Mouse (Mus musculus): ENCODE measurements around the gene 4930568D16Rik. TPM values are rescaled to one million over a fixed set of nuclear protein-coding genes. Genes with fewer than 3 reads are reported as not detected.

The 4930568D16Rik gene
- polyA plus RNA-seq, 1 experiment, result not detected

- 84% methylated on average over 7 of the region's 7 CpGs for WGBS
- Histone ChIP-seq H3K27ac (ENCODE audit: control insufficient read depth, insufficient read depth, low read depth, low read length, poor library complexity) (no peak overlapping the region), H3K4me3 (replicated peaks; ENCODE audit: control insufficient read depth, low read depth, low read length) (no peak overlapping the region), H3K4me1 (ENCODE audit: control insufficient read depth, insufficient read depth, low read length) (no peaks in the 10 kb centered on the region)
- TF ChIP-seq CTCF (IDR thresholded peaks at IDR 0.05; ENCODE audit: control insufficient read depth, insufficient read depth, low read length), result no peak
- TF ChIP-seq POLR2A (IDR thresholded peaks at IDR 0.05; ENCODE audit: borderline replicate concordance, control insufficient read depth, low read depth, low read length), result no peak
Measured at GRCm38 (mm10) chr2:35407878-35408277, 40.3 kb upstream of the 4930568D16Rik start.

GRCm38 (mm10) chr2:35407266-35407665 is 39.7 kb upstream of the 4930568D16Rik start:
- WGBS, result 88% methylated on average over 6 of the region's 6 CpGs
- H3K27ac ChIP-seq (ENCODE audit: control insufficient read depth, insufficient read depth, low read depth, low read length, poor library complexity), result no peak overlapping the region
- TF ChIP-seq POLR2A (IDR thresholded peaks at IDR 0.05; ENCODE audit: borderline replicate concordance, control insufficient read depth, low read depth, low read length) (no peak), CTCF (IDR thresholded peaks at IDR 0.05; ENCODE audit: control insufficient read depth, insufficient read depth, low read length) (no peak)
- no peak overlapping the region for H3K4me3 ChIP-seq (replicated peaks; ENCODE audit: control insufficient read depth, low read depth, low read length)
- no peaks in the 10 kb centered on the region for H3K4me1 ChIP-seq (ENCODE audit: control insufficient read depth, insufficient read depth, low read length)

GRCm38 (mm10) chr2:35406611-35407010 is 39.1 kb upstream of the 4930568D16Rik start:
- no peak overlapping the region for H3K4me3 ChIP-seq (replicated peaks; ENCODE audit: control insufficient read depth, low read depth, low read length)
- TF ChIP-seq POLR2A (IDR thresholded peaks at IDR 0.05; ENCODE audit: borderline replicate concordance, control insufficient read depth, low read depth, low read length), result no peak
- TF ChIP-seq CTCF (IDR thresholded peaks at IDR 0.05; ENCODE audit: control insufficient read depth, insufficient read depth, low read length), result no peak
- no peak overlapping the region for H3K27ac ChIP-seq (ENCODE audit: control insufficient read depth, insufficient read depth, low read depth, low read length, poor library complexity)
- WGBS, result 68% methylated on average over 1 of the region's 1 CpGs
- no peaks in the 10 kb centered on the region for H3K4me1 ChIP-seq (ENCODE audit: control insufficient read depth, insufficient read depth, low read length)

- Histone ChIP-seq H3K4me1 (ENCODE audit: control insufficient read depth, insufficient read depth, low read length) (peaks cover 1% of the 10 kb centered on the region; the same call in 1 of the 2 replicates), H3K27ac (ENCODE audit: control insufficient read depth, insufficient read depth, low read depth, low read length, poor library complexity) (no peak overlapping the region), H3K4me3 (replicated peaks; ENCODE audit: control insufficient read depth, low read depth, low read length) (no peak overlapping the region)
- 77% methylated on average over 16 of the region's 16 CpGs for WGBS
- TF ChIP-seq POLR2A (IDR thresholded peaks at IDR 0.05; ENCODE audit: borderline replicate concordance, control insufficient read depth, low read depth, low read length), result no peak
- no peak for TF ChIP-seq CTCF (IDR thresholded peaks at IDR 0.05; ENCODE audit: control insufficient read depth, insufficient read depth, low read length)
Measured at GRCm38 (mm10) chr2:35402391-35402790, 34.9 kb upstream of the 4930568D16Rik start.

GRCm38 (mm10) chr2:35400739-35401138 is 33.2 kb upstream of the 4930568D16Rik start:
- 80% methylated on average over 7 of the region's 7 CpGs for WGBS
- Histone ChIP-seq H3K4me1 (ENCODE audit: control insufficient read depth, insufficient read depth, low read length) (peaks cover 1% of the 10 kb centered on the region; the same call in 1 of the 2 replicates), H3K27ac (ENCODE audit: control insufficient read depth, insufficient read depth, low read depth, low read length, poor library complexity) (no peak overlapping the region), H3K4me3 (replicated peaks; ENCODE audit: control insufficient read depth, low read depth, low read length) (no peak overlapping the region)
- TF ChIP-seq POLR2A (IDR thresholded peaks at IDR 0.05; ENCODE audit: borderline replicate concordance, control insufficient read depth, low read depth, low read length), result no peak
- TF ChIP-seq CTCF (IDR thresholded peaks at IDR 0.05; ENCODE audit: control insufficient read depth, insufficient read depth, low read length), result no peak

GRCm38 (mm10) chr2:35398184-35398828 is 30.8 kb upstream of the 4930568D16Rik start:
- TF ChIP-seq CTCF (IDR thresholded peaks at IDR 0.05; ENCODE audit: control insufficient read depth, insufficient read depth, low read length) (no peak), POLR2A (IDR thresholded peaks at IDR 0.05; ENCODE audit: borderline replicate concordance, control insufficient read depth, low read depth, low read length) (no peak)
- H3K4me3 ChIP-seq (replicated peaks; ENCODE audit: control insufficient read depth, low read depth, low read length), result no peak overlapping the region
- H3K4me1 ChIP-seq (ENCODE audit: control insufficient read depth, insufficient read depth, low read length), result peaks cover 1% of the 10 kb centered on the region; the same call in 1 of the 2 replicates
- WGBS, result 64% methylated on average over 6 of the region's 6 CpGs
- H3K27ac ChIP-seq (ENCODE audit: control insufficient read depth, insufficient read depth, low read depth, low read length, poor library complexity), result no peak overlapping the region

- TF ChIP-seq POLR2A (IDR thresholded peaks at IDR 0.05; ENCODE audit: borderline replicate concordance, control insufficient read depth, low read depth, low read length), result no peak
- peak; percentile 56 for TF ChIP-seq CTCF (IDR thresholded peaks at IDR 0.05; ENCODE audit: control insufficient read depth, insufficient read depth, low read length)
- WGBS, result 34% methylated on average over 11 of the region's 11 CpGs
- Histone ChIP-seq H3K4me3 (replicated peaks; ENCODE audit: control insufficient read depth, low read depth, low read length) (no peak overlapping the region), H3K27ac (ENCODE audit: control insufficient read depth, insufficient read depth, low read depth, low read length, poor library complexity) (no peak overlapping the region), H3K4me1 (ENCODE audit: control insufficient read depth, insufficient read depth, low read length) (peaks cover 1% of the 10 kb centered on the region; the same call in 1 of the 2 replicates)
Measured at GRCm38 (mm10) chr2:35397590-35398173, 30.2 kb upstream of the 4930568D16Rik start.

GRCm38 (mm10) chr2:35397096-35397495 is 29.6 kb upstream of the 4930568D16Rik start, which contains the start of gene 4930402F06Rik:
Gene 4930402F06Rik (minus strand): TSS chr2:35397175.
- no peak for TF ChIP-seq CTCF (IDR thresholded peaks at IDR 0.05; ENCODE audit: control insufficient read depth, insufficient read depth, low read length)
- TF ChIP-seq POLR2A (IDR thresholded peaks at IDR 0.05; ENCODE audit: borderline replicate concordance, control insufficient read depth, low read depth, low read length), result no peak
- no peak within 1 kb of the TSS for H3K4me3 ChIP-seq (replicated peaks; ENCODE audit: control insufficient read depth, low read depth, low read length)
- H3K27ac ChIP-seq (ENCODE audit: control insufficient read depth, insufficient read depth, low read depth, low read length, poor library complexity), result no peak within 1 kb of the TSS
- WGBS, result 68% methylated on average over 5 of the region's 5 CpGs
- H3K4me1 ChIP-seq (ENCODE audit: control insufficient read depth, insufficient read depth, low read length), result peaks cover 1% of the 10 kb centered on the region; the same call in 1 of the 2 replicates

Measured in bone marrow, adult 2 months (tissue).